ENCODE assay signal across 8 mouse cellular contexts in genomic region chr1:155281003-155281793, GRCm38 (mm10). TPM values are rescaled to one million over a fixed set of nuclear protein-coding genes. Genes with fewer than 3 reads are reported as not detected.
A peak's percentile ranks its signal among the peaks of the same experiment; 100 is the strongest.
DNase-seq lines count a peak whose midpoint lies in the region; ATAC-seq lines count a peak whose summit lies in the region.

No protein-coding gene starts in this region.

- WGBS in hindbrain, embryonic 12.5 days = 57% methylated on average over 18 of the region's 18 CpGs
- WGBS in lung, embryonic 15.5 days = 53% methylated on average over 18 of the region's 18 CpGs

- H3K9ac ChIP-seq in hindbrain, embryonic 12.5 days = no peak overlapping the region
- H3K9ac ChIP-seq in lung, embryonic 15.5 days = no peak overlapping the region

- H3K4me3 ChIP-seq in hindbrain, embryonic 12.5 days = no peak overlapping the region
- no peak overlapping the region for H3K4me3 ChIP-seq in lung, embryonic 15.5 days

- H3K4me2 ChIP-seq in hindbrain, embryonic 12.5 days (replicated peaks) = no peak overlapping the region
- H3K4me2 ChIP-seq in lung, embryonic 15.5 days = no peak overlapping the region

- H3K36me3 ChIP-seq in hindbrain, embryonic 12.5 days = peaks cover 14% of the 10 kb centered on the region
- H3K36me3 ChIP-seq in lung, embryonic 15.5 days = no peaks in the 10 kb centered on the region

- H3K27ac ChIP-seq in hindbrain, embryonic 12.5 days = no peak overlapping the region
- H3K27ac ChIP-seq in lung, embryonic 15.5 days = no peak overlapping the region

- peak; percentile 85 for ATAC-seq in frontal cortex, adult (ENCODE audit: low TSS enrichment)
- ATAC-seq in hindbrain, embryonic 12.5 days (ENCODE audit: low FRiP score) = peak; percentile 78
- ATAC-seq in lung, embryonic 15.5 days (ENCODE audit: borderline replicate concordance, extremely low read depth, low FRiP score, low TSS enrichment) = peak; percentile 88

- DNase-seq in T-cell, adult 2 months (ENCODE audit: low spot score) = peak; percentile 47
- peak; percentile 83 for DNase-seq in cerebellum, adult 9-10 months
- peak; percentile 81 for DNase-seq in layer of hippocampus, adult 9-11 months
- DNase-seq in ovary, postnatal 36 days (ENCODE audit: low spot score) = peak; percentile 52
- peak; percentile 48 to 54 for DNase-seq in thymus, postnatal 36 days

- 0 out of 2 replicates have a peak, but pooled peaks cover 5% of the 10 kb centered on the region for H3K4me1 ChIP-seq in hindbrain, embryonic 12.5 days
- no peaks in the 10 kb centered on the region for H3K4me1 ChIP-seq in lung, embryonic 15.5 days

- no peaks in the 10 kb centered on the region for H3K27me3 ChIP-seq in hindbrain, embryonic 12.5 days
- H3K27me3 ChIP-seq in lung, embryonic 15.5 days = no peaks in the 10 kb centered on the region

- no peaks in the 10 kb centered on the region for H3K9me3 ChIP-seq in hindbrain, embryonic 12.5 days (replicated peaks)
- no peaks in the 10 kb centered on the region for H3K9me3 ChIP-seq in lung, embryonic 15.5 days

RNA-seq across cellular contexts. Expression of gene BC034090, which starts 37.0 kb away (rescaled TPM):
- 5.0 and 5.4 TPM in 2 replicates for polyA plus RNA-seq in hindbrain, embryonic 12.5 days (2016; fragmentation: Nextera tagmentation; extraction: Ambion mirVana)
- 4.0 and 4.2 TPM in 2 replicates for polyA plus RNA-seq in lung, embryonic 15.5 days (2015; fragmentation: Nextera tagmentation; extraction: Ambion mirVana)
